Mouse (Mus musculus) CH12.LX (cell line): Measurements from ENCODE around the gene Bloc1s1. TPM values are rescaled to one million over a fixed set of nuclear protein-coding genes. Genes with fewer than 3 reads are reported as not detected.

Experiments
- DNase-seq: peaks from one replicate; pipeline ENCODE4 v3.0.0-alpha.2; 2013; ENCODE audit errors: extremely low read depth
- H3K27ac ChIP-seq: 2 replicates; pipeline ENCODE4 v1.5.1; 2012; ENCODE audit warnings: low read depth, mild to moderate bottlenecking, control low read depth, moderate library complexity; ENCODE audit not compliant: insufficient read depth
- H3K27me3 ChIP-seq: replicated peaks from 2 replicates; pipeline ENCODE3; 2012; ENCODE audit warnings: inconsistent platforms
- H3K36me3 ChIP-seq, 2 experiments: replicated peaks in 1 of 2; 2 replicates each; pipeline versions ENCODE3 to v1.6.1; 2012; ENCODE audit warnings: inconsistent platforms in 1 of 2, low read length in 1 of 2, mild to moderate bottlenecking in 1 of 2, mixed read lengths in 1 of 2, moderate library complexity in 1 of 2; ENCODE audit not compliant: control insufficient read depth in 1 of 2, insufficient read depth in 1 of 2
- H3K4me1 ChIP-seq, 2 experiments: 2 replicates each; pipeline ENCODE4 v1.6.1; 2012; ENCODE audit warnings: inconsistent platforms in 1 of 2, moderate library complexity in 1 of 2; ENCODE audit not compliant: insufficient read depth in 2 of 2, control insufficient read depth in 1 of 2
- H3K4me2 ChIP-seq: 2 replicates; pipeline ENCODE4 v1.6.1; 2012; ENCODE audit warnings: low read depth, mild to moderate bottlenecking, control low read depth; ENCODE audit not compliant: poor library complexity, insufficient read depth, severe bottlenecking
- H3K4me3 ChIP-seq, 3 experiments: fragments of 150-350 bp in 1 of 3; sonication (generic) in 1 of 3; replicated peaks in 1 of 3; 2 replicates each; pipeline versions ENCODE3 to v1.5.1; 2011 to 2012; ENCODE audit warnings: low read depth in 2 of 3, low read length in 2 of 3, mild to moderate bottlenecking in 2 of 3, moderate library complexity in 2 of 3, control low read depth in 1 of 3, improper control_type of control experiment in 1 of 3, inconsistent platforms in 1 of 3, mixed read lengths in 1 of 3; ENCODE audit not compliant: poor library complexity in 1 of 3
- H3K79me2 ChIP-seq: replicated peaks from 2 replicates; pipeline ENCODE4 v1.6.1; 2012; ENCODE audit warnings: mild to moderate bottlenecking, moderate library complexity; ENCODE audit not compliant: control insufficient read depth, poor library complexity, insufficient read depth, severe bottlenecking; ENCODE audit errors: extremely low read depth
- H3K9ac ChIP-seq: 2 replicates; pipeline ENCODE4 v1.6.1; 2012; ENCODE audit warnings: low read depth, mild to moderate bottlenecking, control low read depth, moderate library complexity; ENCODE audit not compliant: insufficient read depth
- H3K9me3 ChIP-seq: replicated peaks from 2 replicates; pipeline ENCODE3; 2012; ENCODE audit warnings: low read length, inconsistent platforms, mixed read lengths
- BHLHE40 ChIP-seq: IDR thresholded peaks from 2 replicates; pipeline ENCODE4 v1.6.1; 2011; ENCODE audit warnings: mild to moderate bottlenecking, low read depth, low read length, improper control_type of control experiment
- CHD2 ChIP-seq: IDR thresholded peaks from 2 replicates; pipeline ENCODE4 v1.6.1; 2011; ENCODE audit warnings: low read length, improper control_type of control experiment
- E2F4 ChIP-seq: IDR thresholded peaks from 2 replicates; pipeline ENCODE4 v1.6.1; 2011; ENCODE audit warnings: low read depth, low read length, improper control_type of control experiment; ENCODE audit not compliant: insufficient replicate concordance
- ELF1 ChIP-seq: IDR thresholded peaks from 2 replicates; pipeline ENCODE4 v1.6.1; 2014; ENCODE audit warnings: low read depth, mild to moderate bottlenecking, inconsistent platforms, low read length, improper control_type of control experiment
- ETS1 ChIP-seq: conservative IDR thresholded peaks from 2 replicates; pipeline ENCODE4 v1.6.1; 2012; ENCODE audit warnings: low read depth, mild to moderate bottlenecking, inconsistent platforms, low read length, improper control_type of control experiment, moderate library complexity
- GABPA ChIP-seq: IDR thresholded peaks from 2 replicates; pipeline ENCODE4 v1.6.1; 2012; ENCODE audit warnings: low read depth, low read length, improper control_type of control experiment, inconsistent platforms; ENCODE audit not compliant: insufficient replicate concordance
- HCFC1 ChIP-seq: IDR thresholded peaks from 2 replicates; pipeline ENCODE4 v1.6.1; 2012; ENCODE audit warnings: low read depth, mild to moderate bottlenecking, inconsistent platforms, low read length, improper control_type of control experiment
- IRF4 ChIP-seq: IDR thresholded peaks from 2 replicates; pipeline ENCODE4 v1.6.1; 2014; ENCODE audit warnings: low read depth, mild to moderate bottlenecking, inconsistent platforms, low read length, improper control_type of control experiment
- JUN ChIP-seq: IDR thresholded peaks from 2 replicates; pipeline ENCODE4 v1.6.1; 2011; ENCODE audit warnings: low read depth, mild to moderate bottlenecking, low read length, improper control_type of control experiment, moderate library complexity; ENCODE audit not compliant: insufficient read depth
- JUND ChIP-seq: conservative IDR thresholded peaks from 2 replicates; pipeline ENCODE4 v1.6.1; 2011; ENCODE audit warnings: low read depth, low read length, improper control_type of control experiment
- KAT2A ChIP-seq: IDR thresholded peaks from 2 replicates; pipeline ENCODE4 v1.6.1; 2012; ENCODE audit warnings: low read length, improper control_type of control experiment, inconsistent platforms; ENCODE audit not compliant: insufficient replicate concordance
- MAX ChIP-seq: IDR thresholded peaks from 2 replicates; pipeline ENCODE4 v1.6.1; 2011; ENCODE audit warnings: low read length, improper control_type of control experiment
- MEF2A ChIP-seq: IDR thresholded peaks from 2 replicates; pipeline ENCODE4 v1.6.1; 2014; ENCODE audit warnings: low read depth, mild to moderate bottlenecking, inconsistent platforms, low read length, improper control_type of control experiment, borderline replicate concordance
- MXI1 ChIP-seq: IDR thresholded peaks from 2 replicates; pipeline ENCODE4 v1.6.1; 2011; ENCODE audit warnings: mild to moderate bottlenecking, low read depth, low read length, improper control_type of control experiment
- MYC ChIP-seq: IDR thresholded peaks from 2 replicates; pipeline ENCODE4 v1.6.1; 2011; ENCODE audit warnings: low read depth, mild to moderate bottlenecking, improper control_type of control experiment, low read length
- NELFE ChIP-seq: IDR thresholded peaks from 2 replicates; pipeline ENCODE4 v1.6.1; 2011; ENCODE audit warnings: low read depth, low read length, improper control_type of control experiment
- NRF1 ChIP-seq: IDR thresholded peaks from 2 replicates; pipeline ENCODE4 v1.6.1; 2014; ENCODE audit warnings: low read depth, mild to moderate bottlenecking, inconsistent platforms, low read length, improper control_type of control experiment, moderate library complexity
- PAX5 ChIP-seq: IDR thresholded peaks from 2 replicates; pipeline ENCODE4 v1.6.1; 2012; ENCODE audit warnings: low read length, inconsistent platforms, mixed read lengths
- POLR2A ChIP-seq: IDR thresholded peaks from 2 replicates; pipeline ENCODE4 v1.6.1; 2011; ENCODE audit warnings: low read depth, mild to moderate bottlenecking, improper control_type of control experiment, low read length
- RAD21 ChIP-seq: IDR thresholded peaks from 2 replicates; pipeline ENCODE4 v1.6.1; 2011; ENCODE audit warnings: low read depth, mild to moderate bottlenecking, low read length, improper control_type of control experiment, moderate library complexity
- ZC3H11A ChIP-seq: IDR thresholded peaks from 2 replicates; pipeline ENCODE4 v1.6.1; 2012; ENCODE audit warnings: low read depth, mild to moderate bottlenecking, inconsistent platforms, low read length, improper control_type of control experiment
- ZMIZ1 ChIP-seq: IDR thresholded peaks from 2 replicates; pipeline ENCODE4 v1.6.1; 2012; ENCODE audit warnings: low read depth, mild to moderate bottlenecking, inconsistent platforms, low read length, improper control_type of control experiment
- dilution Hi-C: fragments of 300-500 bp; cut with MboI; formaldehyde crosslinking; loops from 2 replicates; pipeline ENCODE4 v1.14.3; 2020; ENCODE audit warnings: low sequenced_read_pairs; ENCODE audit not compliant: extremely low pct_unique_long_range_greater_than_20kb, extremely low pct_ligation_motif_present
- in situ Hi-C: fragments of 300-500 bp; cut with MboI; formaldehyde crosslinking; loops from 3 replicates; pipeline ENCODE4 v1.14.3; 2019; ENCODE audit warnings: low sequenced_read_pairs, low pct_ligation_motif_present, low pct_unique_long_range_greater_than_20kb, mixed read lengths
- polyA plus RNA-seq: library from polyadenylated mRNA; unstranded; fragments of >175 nt; gene quantifications from 2 replicates; pipeline ENCODE4 v1.2.1, GENCODE M21; 2012; ENCODE audit warnings: low read depth; ENCODE audit not compliant: insufficient read length
- total RNA-seq, 2 experiments: library from RNA; depleted of rRNA; stranded (reverse); fragments of 300-350 nt in 1 of 2; fragments of >200 nt in 1 of 2; gene quantifications; 2 replicates each; pipeline ENCODE4 v1.2.3; 2012 to 2014

The Bloc1s1 gene
- total and polyA plus RNA-seq, 3 experiments: 34.1 to 74.4 (median 37.1) TPM

DNA sequence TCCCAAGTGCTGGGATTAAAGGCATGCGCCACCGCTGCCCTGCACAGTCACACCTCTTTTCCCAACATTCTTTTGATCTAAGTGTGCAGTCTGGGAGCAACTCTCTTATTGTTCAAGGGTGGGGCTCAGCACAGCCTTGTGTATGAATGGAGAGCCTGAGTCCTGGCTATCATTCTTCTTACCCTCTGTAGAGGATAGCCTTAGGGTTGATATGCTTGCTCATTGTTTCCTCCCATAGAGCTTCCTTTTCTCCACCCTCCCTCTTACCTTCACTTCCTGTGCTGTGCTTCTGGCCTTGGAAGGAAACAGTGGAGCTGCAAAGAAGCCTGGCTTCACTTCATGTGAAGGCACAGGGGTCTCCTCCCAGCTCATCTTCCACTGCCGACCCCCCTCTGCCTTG is 23.1 kb downstream of the Bloc1s1 start, which contains the start of gene Cd63:
Gene Cd63 (plus strand): TSS at position 292 of the 400 bp plus-strand sequence.
- H3K4me2 ChIP-seq: no peak within 1 kb of the TSS
- H3K36me3 ChIP-seq: no peaks in the 10 kb centered on the region
- peaks cover 11% of the 10 kb centered on the region for H3K27me3 ChIP-seq
- peaks cover 7 to 8% of the 10 kb centered on the region in 2 experiments; a peak in 3 of 4 replicates for H3K4me1 ChIP-seq
- H3K27ac ChIP-seq: no peak within 1 kb of the TSS
- DNase-seq: no peak
- H3K79me2 ChIP-seq: no peaks in the 10 kb centered on the region
- no peak for TF ChIP-seq JUND
- no peak for TF ChIP-seq CHD2
- TF ChIP-seq POLR2A: no peak
- TF ChIP-seq MXI1: no peak
- TF ChIP-seq ELF1: no peak
- no peak for TF ChIP-seq MAX
- no peak for TF ChIP-seq MYC
- TF ChIP-seq MEF2A: no peak
- TF ChIP-seq NRF1: no peak
- no peak for TF ChIP-seq RAD21
- TF ChIP-seq PAX5: no peak
- no peak for TF ChIP-seq JUN
- no peak for TF ChIP-seq BHLHE40
- H3K9me3 ChIP-seq: no peaks in the 10 kb centered on the region
- in situ Hi-C loops (no loop called here), dilution Hi-C loops (no loop called here)
- H3K9ac ChIP-seq: no peak within 1 kb of the TSS
- H3K4me3 ChIP-seq: no peak within 1 kb of the TSS

GRCm38 (mm10) chr10:128899759-128900490 is 23.9 kb downstream of the Bloc1s1 start:
- no peaks in the 10 kb centered on the region for H3K36me3 ChIP-seq
- H3K9ac ChIP-seq: no peak overlapping the region
- H3K27me3 ChIP-seq: peaks cover 11% of the 10 kb centered on the region
- peaks cover 8% of the 10 kb centered on the region in 2 experiments; a peak in 3 of 4 replicates for H3K4me1 ChIP-seq
- no peak overlapping the region for H3K27ac ChIP-seq
- no peak overlapping the region for H3K4me2 ChIP-seq
- no peak for TF ChIP-seq ETS1
- TF ChIP-seq CHD2: no peak
- TF ChIP-seq RAD21: no peak
- no peak for TF ChIP-seq NELFE
- no peak for TF ChIP-seq GABPA
- no peak for TF ChIP-seq MYC
- TF ChIP-seq KAT2A: no peak
- TF ChIP-seq MEF2A: no peak
- TF ChIP-seq IRF4: no peak
- no peak for TF ChIP-seq E2F4
- TF ChIP-seq ZC3H11A: no peak
- no peak for TF ChIP-seq ZMIZ1
- no peak for TF ChIP-seq PAX5
- no peak for TF ChIP-seq MAX
- TF ChIP-seq HCFC1: no peak
- H3K9me3 ChIP-seq: no peaks in the 10 kb centered on the region
- in situ Hi-C loops: loop anchor here (5.0 kb wide), 2 partner anchors 63 to 128 kb away; no protein-coding TSS in a partner anchor
- DNase-seq: no peak
- H3K4me3 ChIP-seq: no peak overlapping the region
- dilution Hi-C loops: no loop called here
- no peaks in the 10 kb centered on the region for H3K79me2 ChIP-seq
